Mouse (Mus musculus) layer of hippocampus, postnatal 36 days (tissue): ENCODE data around the gene Fanca. TPM values are rescaled to one million over a fixed set of nuclear protein-coding genes. Genes with fewer than 3 reads are reported as not detected.
"Not testable (repeated sequence)": the region's sequence is repeated elsewhere in the genome, so short reads cannot be mapped to it uniquely, and the experiment has no call there.

Experiments used
- DNase-seq, 2 experiments: peaks; one replicate each; pipeline ENCODE4 v3.0.0; 2022
- total RNA-seq, 2 experiments: library from RNA; stranded (reverse); gene quantifications; 2 replicates each; pipeline ENCODE4 v1.2.3; 2021

Fanca gene
- total RNA-seq, 2 experiments from 2014 or later, result 3.6 to 4.0 TPM

DNA sequence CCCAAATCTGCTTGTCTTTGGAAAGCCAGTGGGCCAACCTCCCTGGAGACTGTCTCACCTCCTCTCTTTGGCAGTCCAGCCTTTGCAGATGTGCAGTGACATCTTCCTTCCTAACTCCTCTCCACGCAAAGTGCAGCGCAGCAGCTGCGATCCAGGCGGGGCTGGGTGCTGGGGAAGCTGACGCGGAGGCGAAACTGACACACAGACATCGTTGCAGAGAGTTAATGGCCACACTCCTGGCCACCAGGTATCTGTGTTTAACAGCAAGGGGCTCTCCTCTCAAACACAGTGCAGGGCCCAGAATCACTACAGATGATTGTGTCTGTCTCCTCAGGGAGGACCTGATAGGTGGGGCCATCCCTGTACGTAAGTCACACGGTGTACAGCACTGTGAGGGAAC lies 47.2 kb downstream of the Fanca start:
- no peak for DNase-seq

DNA sequence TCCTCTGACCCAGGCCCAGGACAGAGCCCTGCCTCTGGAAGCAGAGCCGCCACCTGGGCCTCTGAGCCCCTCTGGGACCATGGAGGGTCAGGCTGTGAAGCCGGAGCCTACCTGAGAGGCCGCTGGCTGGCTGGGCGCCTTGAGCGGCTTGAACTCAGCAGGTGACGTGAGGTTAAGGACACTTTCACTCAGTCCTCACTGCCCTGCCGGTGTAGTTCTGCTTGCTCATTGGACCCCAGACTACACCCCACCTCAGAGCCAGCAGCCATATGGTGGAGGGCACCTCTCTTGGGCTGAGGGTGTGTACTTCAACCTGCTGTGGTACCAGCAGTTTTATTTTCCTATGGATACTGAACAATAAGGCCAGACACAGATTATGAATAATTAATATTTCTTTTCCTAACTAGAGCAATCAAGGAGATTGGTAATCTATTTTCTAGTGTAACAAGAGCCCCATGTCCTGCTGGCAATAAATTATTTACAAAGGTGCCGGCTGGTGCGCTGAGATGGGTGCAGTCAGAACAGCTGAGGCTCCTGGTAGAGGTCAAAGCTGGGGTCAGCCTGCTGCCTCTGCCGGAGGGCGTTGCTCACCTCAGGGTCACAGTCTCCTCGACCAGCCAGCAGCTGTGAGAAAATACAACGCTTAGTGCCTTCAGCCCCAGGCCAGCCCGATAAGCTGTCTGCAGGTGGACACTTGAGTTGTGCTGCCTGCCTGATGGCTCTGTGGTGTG lies 50.3 kb downstream of the Fanca start:
- no peak for DNase-seq

DNA sequence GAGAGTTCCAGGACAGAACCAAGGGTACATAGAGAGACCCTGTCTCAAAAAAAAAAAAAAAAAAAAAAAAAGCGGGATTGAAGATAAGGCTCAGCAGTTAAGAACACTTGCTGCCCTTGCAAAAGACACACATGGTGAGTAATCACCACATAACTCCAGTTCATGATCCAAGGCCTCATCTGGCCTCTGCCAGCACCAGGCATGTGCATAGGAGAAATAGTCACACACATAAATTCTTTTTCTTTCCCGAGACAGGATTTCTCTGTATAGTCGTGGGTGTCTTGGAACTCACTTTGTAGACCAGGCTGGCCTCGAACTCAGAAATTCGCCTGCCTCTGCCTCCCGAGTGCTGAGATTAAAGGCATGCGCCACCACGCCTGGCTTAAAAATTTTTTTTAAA lies 60.8 kb downstream of the Fanca start:
- not testable (repeated sequence) for DNase-seq

GRCm38 (mm10) chr8:123257114-123257513 lies 61.3 kb downstream of the Fanca start:
- DNase-seq, result peak; percentile 23 to 40

DNA sequence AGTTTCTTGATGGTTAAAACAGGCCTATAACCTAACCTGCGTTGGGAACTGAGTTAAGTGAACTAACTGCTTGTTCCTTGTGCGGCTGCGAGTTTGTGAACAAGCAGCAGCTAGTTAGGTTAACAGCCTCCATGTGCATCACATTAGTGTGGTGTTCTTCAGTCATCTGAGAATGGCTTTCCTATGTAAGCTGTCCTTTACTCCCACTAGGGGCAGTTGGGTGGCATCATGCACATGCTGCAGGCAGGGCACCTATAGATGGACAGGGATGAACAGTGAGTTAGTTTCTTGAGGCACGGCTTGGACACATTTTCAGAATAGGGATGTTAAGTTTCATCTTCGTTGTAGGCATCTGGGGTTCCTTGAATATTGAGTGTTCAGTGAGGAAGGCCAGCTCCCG lies 63.2 kb downstream of the Fanca start:
- DNase-seq, result no peak

- DNase-seq, result peak; percentile 82 to 85
Observed at GRCm38 (mm10) chr8:123254099-123254885, 64.1 kb downstream of the Fanca start, which contains the start of the genes Zfp276 and Vps9d1. Gene Zfp276, plus strand, starts transcription at chr8:123254195. Gene Vps9d1, minus strand, starts transcription at chr8:123254348.

- DNase-seq, result no peak
Observed at GRCm38 (mm10) chr8:123253451-123254098, 64.8 kb downstream of the Fanca start.

- DNase-seq, result no peak
Observed at GRCm38 (mm10) chr8:123252925-123253324, 65.5 kb downstream of the Fanca start.

- DNase-seq, result no peak
Observed at GRCm38 (mm10) chr8:123250940-123251339, 67.4 kb downstream of the Fanca start.

DNA sequence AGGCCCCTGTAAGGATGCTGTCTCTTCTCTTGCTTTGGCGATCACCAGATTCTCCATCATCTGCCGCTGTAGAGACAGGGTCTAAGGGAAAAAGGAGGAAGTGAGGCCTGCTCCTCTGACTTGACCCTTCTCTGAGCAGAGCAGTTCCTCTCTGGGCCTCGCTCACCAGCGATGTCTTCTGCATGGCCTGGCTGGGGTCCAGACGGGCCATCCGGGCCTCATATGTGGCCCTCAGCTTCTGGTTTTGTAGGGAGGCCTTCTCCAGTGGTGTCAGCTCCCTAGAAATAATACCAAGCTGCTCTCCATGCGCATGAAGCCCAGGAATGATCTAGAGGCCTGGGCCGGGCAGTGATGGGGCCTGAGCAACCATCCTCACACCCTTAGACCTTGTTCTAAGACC lies 69.8 kb downstream of the Fanca start:
- no peak for DNase-seq

DNA sequence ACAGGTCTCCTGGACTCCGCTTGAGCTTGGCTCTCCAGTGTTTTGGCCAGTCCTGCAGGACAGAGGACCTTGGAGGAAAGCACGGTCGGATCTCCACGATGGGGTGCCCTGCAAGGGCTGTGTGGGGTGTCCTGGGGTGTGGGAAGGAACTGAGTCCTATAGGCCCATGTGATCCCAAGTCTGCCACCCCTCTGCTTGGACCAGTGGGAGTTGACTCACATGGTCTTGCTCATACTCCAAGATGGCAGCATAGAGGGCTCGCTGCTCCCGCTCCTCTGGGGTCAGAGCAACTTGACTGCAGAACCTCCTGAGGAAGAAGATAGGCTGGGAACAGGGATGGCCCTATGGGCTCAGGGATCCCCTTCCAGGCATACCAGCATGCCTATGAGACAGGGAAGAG lies 70.6 kb downstream of the Fanca start:
- DNase-seq, result no peak

- no peak for DNase-seq
Observed at GRCm38 (mm10) chr8:123245543-123245942, 72.8 kb downstream of the Fanca start.

GRCm38 (mm10) chr8:123244382-123244781 lies 74.0 kb downstream of the Fanca start:
- DNase-seq, result no peak

DNA sequence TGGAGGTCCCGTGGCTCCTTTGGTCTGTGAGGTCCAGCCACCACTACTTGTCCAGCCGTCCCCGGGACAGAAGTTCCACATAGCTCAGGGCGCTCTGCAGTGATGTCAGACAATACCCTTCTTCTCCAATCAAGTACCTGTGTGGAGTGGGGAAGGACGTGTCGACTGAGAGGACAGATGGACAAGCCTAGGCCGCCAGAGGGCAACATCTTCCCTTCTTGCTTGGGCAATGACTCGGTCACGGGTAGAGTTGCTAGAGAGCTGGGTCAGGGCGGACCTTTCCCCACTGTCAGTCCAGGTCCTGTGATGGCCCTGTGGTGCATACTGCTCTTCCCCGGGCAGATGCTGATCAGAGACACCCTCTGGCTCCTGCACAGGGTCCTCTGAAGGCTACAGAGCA lies 75.3 kb downstream of the Fanca start:
- no peak for DNase-seq

- DNase-seq, result no peak
Observed at GRCm38 (mm10) chr8:123242107-123242923, 76.1 kb downstream of the Fanca start.

DNA sequence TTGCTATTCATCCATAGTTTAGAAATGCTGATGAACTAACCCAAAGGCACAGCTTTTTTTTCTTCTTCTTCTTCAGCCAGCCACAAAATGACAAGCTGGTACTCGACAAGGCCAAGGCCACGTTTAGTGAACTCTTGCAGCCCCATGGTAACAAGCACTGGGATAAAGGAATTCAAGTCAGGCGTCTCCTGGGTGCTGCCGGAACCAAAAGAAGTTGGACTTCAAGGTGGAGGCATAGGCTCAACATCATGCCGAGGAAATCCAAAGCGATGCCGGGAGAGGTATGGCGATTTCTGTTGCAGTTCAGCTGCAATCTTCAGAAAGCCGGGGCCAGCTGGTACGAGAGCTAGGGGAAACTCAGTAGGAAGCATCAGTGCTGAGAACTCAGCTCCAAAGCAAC lies 79.0 kb downstream of the Fanca start:
- DNase-seq, result no peak

DNA sequence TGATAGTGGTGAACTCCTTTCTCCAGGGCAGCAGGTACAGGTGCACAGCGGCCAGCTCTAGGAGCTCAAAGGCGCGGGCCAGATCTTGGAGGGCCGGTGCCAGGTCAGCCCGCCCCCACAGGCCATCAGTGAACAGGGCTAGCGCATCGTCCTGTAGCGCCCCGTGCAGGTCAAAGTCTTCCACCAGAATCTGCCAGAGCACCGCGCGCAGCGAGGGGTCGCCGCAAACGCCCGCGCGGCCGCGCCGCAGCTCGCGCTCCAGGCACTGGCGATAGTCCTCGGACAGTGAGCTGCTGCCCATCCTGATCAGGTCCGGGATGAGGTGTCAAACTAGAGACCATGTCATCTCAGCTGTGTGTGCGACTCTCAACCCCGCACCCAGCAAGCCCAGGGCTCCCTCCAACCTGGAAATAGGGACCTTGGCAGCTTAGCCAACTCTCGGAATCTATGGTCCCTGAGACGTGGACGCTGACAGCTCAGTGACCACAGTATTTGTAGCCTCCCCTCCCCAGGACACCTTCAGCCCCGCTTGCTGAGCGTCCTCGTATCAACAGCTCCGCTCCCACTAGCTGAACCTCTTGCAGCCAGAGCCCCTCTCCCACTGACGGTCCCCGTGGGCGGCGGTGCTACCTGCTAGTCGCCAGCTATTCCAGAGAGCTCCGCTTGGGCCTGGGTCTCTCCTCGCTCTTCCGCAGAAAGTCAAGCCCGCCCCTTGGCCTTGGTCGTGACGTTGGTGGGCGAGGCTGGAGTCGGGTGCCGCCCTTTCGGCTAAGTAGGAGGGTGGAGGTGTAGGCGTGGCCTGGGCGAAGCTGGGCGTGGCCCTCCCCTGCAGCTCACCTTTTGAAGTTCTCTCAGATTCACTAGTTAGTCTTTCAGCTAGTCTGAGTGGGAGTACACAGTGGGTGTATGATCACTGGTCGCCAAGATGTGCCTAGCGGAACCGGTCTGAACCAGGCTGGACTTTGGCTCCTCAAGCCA lies 82.6 kb downstream of the Fanca start, which contains the start of gene Spata2l:
Spata2l (minus strand) TSS at position 714 of the 978 bp plus-strand sequence.
- DNase-seq, result peak; percentile 84 to 86

GRCm38 (mm10) chr8:123234918-123235519 lies 83.4 kb downstream of the Fanca start:
- DNase-seq, result peak; percentile 79

DNA sequence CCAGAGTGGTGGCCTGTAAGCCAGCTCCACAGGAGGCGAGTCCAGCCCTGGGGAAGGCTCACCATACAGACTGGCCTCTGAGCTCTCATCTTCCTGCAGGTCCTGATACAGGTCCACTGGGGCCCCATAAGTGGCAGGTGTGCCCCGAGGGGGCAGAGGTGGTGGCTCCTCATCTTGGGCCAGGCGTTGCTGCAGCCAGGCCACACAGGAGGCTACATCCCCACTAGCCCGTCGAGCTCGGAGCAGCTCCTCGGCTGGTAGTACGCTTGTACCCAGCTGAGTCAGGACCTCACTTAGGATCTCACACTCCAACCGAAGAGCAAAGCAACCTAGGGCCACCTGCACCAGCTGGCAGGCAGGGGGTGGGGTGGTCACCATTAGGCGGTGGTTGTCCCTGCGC lies 84.6 kb downstream of the Fanca start:
- DNase-seq, result peak in 1 of 2 experiments; percentile 33

- DNase-seq, result peak in 1 of 2 experiments; percentile 21
Observed at GRCm38 (mm10) chr8:123233300-123233699, 85.1 kb downstream of the Fanca start.
